Comparison of ENCODE assay signal across 9 mouse cellular contexts in genomic region chr10:81564216-81564615, GRCm38 (mm10). TPM values are rescaled to one million over a fixed set of nuclear protein-coding genes. Genes with fewer than 3 reads are reported as not detected.
DNase-seq lines count a peak whose midpoint lies in the region; ATAC-seq lines count a peak whose summit lies in the region.
"Had no signal": no experiment of that assay in that cellular context is flagged by ENCODE, and none has a peak within 500 bp of the region (broad histone marks: within the 10 kb centered on the region; RNA-seq: fewer than 3 reads in every experiment).

No protein-coding gene starts in this region.

- peak; percentile 73 for DNase-seq in left cerebral cortex, postnatal 4 days
- DNase-seq in left cerebral cortex, postnatal 10 days (ENCODE audit: extremely low spot score in 1 of 2, low spot score in 2 of 2) = no peak
- DNase-seq in forebrain, embryonic 10.5 days (ENCODE audit: extremely low spot score, low spot score) = peak; percentile 57

- 0 out of 4 replicates have a peak, but pooled peaks have one; percentile 5 to 12 for ATAC-seq in hematopoietic stem cell, adult 5-6 weeks (replicated peaks in 1 of 2; ENCODE audit: insufficient read depth in 1 of 2, low FRiP score in 2 of 2, low TSS enrichment in 1 of 2, low read depth in 1 of 2, poor library complexity in 2 of 2, severe bottlenecking in 2 of 2)
- ATAC-seq in limb, embryonic 12.5 days (ENCODE audit: insufficient number of reproducible peaks, insufficient read depth, low FRiP score, low TSS enrichment, low read depth) = no peak
- ATAC-seq in midbrain, embryonic 16.5 days = no peak
- ATAC-seq in erythroblast, adult 5-6 weeks (replicated peaks; ENCODE audit: low FRiP score, poor library complexity, severe bottlenecking) = no peak
- ATAC-seq in CD4-positive, CD25-positive, alpha-beta regulatory T cell, adult 4 months = no peak

- peak overlapping the region; percentile 55 for H3K4me2 ChIP-seq in limb, embryonic 12.5 days
- peak overlapping the region; percentile 31; the same call in 1 of the 2 replicates for H3K4me2 ChIP-seq in midbrain, embryonic 16.5 days (ENCODE audit: low read length)

- intact Hi-C loops in left cerebral cortex, postnatal 4 days (cut with DNase I) = no loop called here
- intact Hi-C loops in left cerebral cortex, postnatal 10 days (cut with DNase I) = no loop called here

- peak overlapping the region; percentile 80 for H3K27ac ChIP-seq in forebrain, embryonic 10.5 days
- H3K27ac ChIP-seq in limb, embryonic 12.5 days = peak overlapping the region; percentile 80
- H3K27ac ChIP-seq in midbrain, embryonic 16.5 days (ENCODE audit: low read length) = no peak overlapping the region

- peaks cover 94% of the 10 kb centered on the region for H3K4me1 ChIP-seq in forebrain, embryonic 10.5 days
- peaks cover 78% of the 10 kb centered on the region for H3K4me1 ChIP-seq in limb, embryonic 12.5 days (replicated peaks)
- peaks cover 40% of the 10 kb centered on the region for H3K4me1 ChIP-seq in midbrain, embryonic 16.5 days (ENCODE audit: control insufficient read depth, insufficient read depth, low read length)

- peak overlapping the region; percentile 51 for H3K9ac ChIP-seq in limb, embryonic 12.5 days (replicated peaks)
- H3K9ac ChIP-seq in midbrain, embryonic 16.5 days (ENCODE audit: low read depth, low read length) = 0 out of 2 replicates have a peak overlapping the region, but pooled peaks have one; percentile 27

- H3K36me3 ChIP-seq in forebrain, embryonic 10.5 days (replicated peaks) = peaks cover 63% of the 10 kb centered on the region
- H3K36me3 ChIP-seq in limb, embryonic 12.5 days = peaks cover 57% of the 10 kb centered on the region
- H3K36me3 ChIP-seq in midbrain, embryonic 16.5 days (ENCODE audit: control insufficient read depth, insufficient read depth, low read length) = peaks cover 14% of the 10 kb centered on the region; the same call in 1 of the 2 replicates

- peaks cover 92% of the 10 kb centered on the region for H3K27me3 ChIP-seq in forebrain, embryonic 10.5 days (ENCODE audit: poor library complexity, severe bottlenecking)
- H3K27me3 ChIP-seq in limb, embryonic 12.5 days = peaks cover 7% of the 10 kb centered on the region; the same call in 1 of the 2 replicates
- H3K27me3 ChIP-seq in midbrain, embryonic 16.5 days (ENCODE audit: control insufficient read depth, insufficient read depth, low read depth, low read length) = peaks cover 6% of the 10 kb centered on the region
- H3K27me3 ChIP-seq: megakaryocyte, embryonic 14.5 days had no signal

- H3K4me3 ChIP-seq in forebrain, embryonic 10.5 days = peak overlapping the region; percentile 45
- H3K4me3 ChIP-seq in limb, embryonic 12.5 days (replicated peaks) = peak overlapping the region; percentile 32
- peak overlapping the region; percentile 11; the same call in 1 of the 2 replicates for H3K4me3 ChIP-seq in midbrain, embryonic 16.5 days (ENCODE audit: low read depth, low read length)
- H3K4me3 ChIP-seq: megakaryocyte, embryonic 14.5 days had no signal

- 2% methylated on average over 10 of the region's 10 CpGs for WGBS in forebrain, embryonic 10.5 days
- WGBS in limb, embryonic 12.5 days = 2% methylated on average over 10 of the region's 10 CpGs
- WGBS in midbrain, embryonic 16.5 days = 8% methylated on average over 10 of the region's 10 CpGs

- no peaks in the 10 kb centered on the region for H3K9me3 ChIP-seq in forebrain, embryonic 10.5 days
- H3K9me3 ChIP-seq in limb, embryonic 12.5 days = no peaks in the 10 kb centered on the region
- H3K9me3 ChIP-seq in midbrain, embryonic 16.5 days (replicated peaks; ENCODE audit: control insufficient read depth, low read length, poor library complexity, severe bottlenecking) = no peaks in the 10 kb centered on the region
- H3K9me3 ChIP-seq: megakaryocyte, embryonic 14.5 days had no signal

RNA-seq across cellular contexts. Expression of gene Aes, which starts 4.9 kb away (rescaled TPM):
- total RNA-seq in left cerebral cortex, postnatal 4 days (2021) = 100 to 1,000 TPM; 474 to 479 TPM
- total RNA-seq in left cerebral cortex, postnatal 10 days (2021) = 100 to 1,000 TPM; 542 to 558 TPM
- 276 and 283 TPM in 2 replicates for polyA plus RNA-seq in forebrain, embryonic 10.5 days (2016; fragmentation: Nextera tagmentation; extraction: Ambion mirVana)
- 204 and 238 TPM in 2 replicates for total RNA-seq in hematopoietic stem cell, adult 5-6 weeks (2017)
- 453 and 478 TPM in 2 replicates for polyA plus RNA-seq in limb, embryonic 12.5 days (2016; fragmentation: Nextera tagmentation; extraction: Ambion mirVana)
- polyA plus RNA-seq in midbrain, embryonic 16.5 days (2015; fragmentation: Nextera tagmentation; extraction: Ambion mirVana) = 700 and 706 TPM in 2 replicates
- total RNA-seq in erythroblast, adult 5-6 weeks (2015; ENCODE audit: low replicate concordance) = 68.5 and 77.8 TPM in 2 replicates
- total RNA-seq in erythroblast, adult 5-6 weeks (2017; ENCODE audit: low replicate concordance) = 31.4 and 81.9 TPM in 2 replicates
- 100 to 1,000 TPM; 103 to 139 TPM for polyA plus RNA-seq in CD4-positive, CD25-positive, alpha-beta regulatory T cell, adult 4 months (2017; shearing (Covaris generic))

RNA-seq across cellular contexts. Expression of gene Tle2, which starts 10.1 kb away (rescaled TPM):
- 10 to 100 TPM; 34.0 to 44.5 TPM for total RNA-seq in left cerebral cortex, postnatal 4 days (2021)
- total RNA-seq in left cerebral cortex, postnatal 10 days (2021) = 10 to 100 TPM; 20.9 to 22.4 TPM
- polyA plus RNA-seq in forebrain, embryonic 10.5 days (2016; fragmentation: Nextera tagmentation; extraction: Ambion mirVana) = 4.1 and 4.3 TPM in 2 replicates
- 11.2 and 11.8 TPM in 2 replicates for total RNA-seq in hematopoietic stem cell, adult 5-6 weeks (2017)
- 39.4 and 45.6 TPM in 2 replicates for polyA plus RNA-seq in limb, embryonic 12.5 days (2016; fragmentation: Nextera tagmentation; extraction: Ambion mirVana)
- 39.0 and 54.8 TPM in 2 replicates for polyA plus RNA-seq in midbrain, embryonic 16.5 days (2015; fragmentation: Nextera tagmentation; extraction: Ambion mirVana)
- not detected in 2 replicates for total RNA-seq in erythroblast, adult 5-6 weeks (2015; ENCODE audit: low replicate concordance)
- not detected in 2 replicates for total RNA-seq in erythroblast, adult 5-6 weeks (2017; ENCODE audit: low replicate concordance)
- polyA plus RNA-seq in CD4-positive, CD25-positive, alpha-beta regulatory T cell, adult 4 months (2017; shearing (Covaris generic)) = under 1 TPM in 1 of 2 experiments, not detected in 1; 0.78 TPM

RNA-seq across cellular contexts. Expression of gene Gna11, which starts 19.2 kb away (rescaled TPM):
- total RNA-seq in left cerebral cortex, postnatal 4 days (2021) = 100 to 1,000 TPM; 116 to 117 TPM
- total RNA-seq in left cerebral cortex, postnatal 10 days (2021) = 100 to 1,000 TPM; 111 to 118 TPM
- polyA plus RNA-seq in forebrain, embryonic 10.5 days (2016; fragmentation: Nextera tagmentation; extraction: Ambion mirVana) = 73.4 and 77.2 TPM in 2 replicates
- total RNA-seq in hematopoietic stem cell, adult 5-6 weeks (2017) = 5.6 and 5.8 TPM in 2 replicates
- polyA plus RNA-seq in limb, embryonic 12.5 days (2016; fragmentation: Nextera tagmentation; extraction: Ambion mirVana) = 82.9 and 86.1 TPM in 2 replicates
- 89.7 and 90.2 TPM in 2 replicates for polyA plus RNA-seq in midbrain, embryonic 16.5 days (2015; fragmentation: Nextera tagmentation; extraction: Ambion mirVana)
- total RNA-seq in erythroblast, adult 5-6 weeks (2015; ENCODE audit: low replicate concordance) = 1.9 and 2.1 TPM in 2 replicates
- 5.9 and 10.9 TPM in 2 replicates for total RNA-seq in erythroblast, adult 5-6 weeks (2017; ENCODE audit: low replicate concordance)
- polyA plus RNA-seq in CD4-positive, CD25-positive, alpha-beta regulatory T cell, adult 4 months (2017; shearing (Covaris generic)) = 10 to 100 TPM; 28.5 to 42.5 TPM

RNA-seq across cellular contexts. Expression of gene Tle6, which starts 36.7 kb away (rescaled TPM):
- total RNA-seq in left cerebral cortex, postnatal 4 days (2021) = 1 to 10 TPM; 2.2 to 3.2 TPM
- total RNA-seq in left cerebral cortex, postnatal 10 days (2021) = 1 to 10 TPM in 1 of 2 experiments, under 1 TPM in 1; 0.93 to 3.0 TPM
- 2.8 and 3.1 TPM in 2 replicates for polyA plus RNA-seq in forebrain, embryonic 10.5 days (2016; fragmentation: Nextera tagmentation; extraction: Ambion mirVana)
- total RNA-seq in hematopoietic stem cell, adult 5-6 weeks (2017) = 22.9 and 47.4 TPM in 2 replicates
- 15.2 TPM in 2 replicates for polyA plus RNA-seq in limb, embryonic 12.5 days (2016; fragmentation: Nextera tagmentation; extraction: Ambion mirVana)
- 4.3 and 5.2 TPM in 2 replicates for polyA plus RNA-seq in midbrain, embryonic 16.5 days (2015; fragmentation: Nextera tagmentation; extraction: Ambion mirVana)
- 1.7 and 2.7 TPM in 2 replicates for total RNA-seq in erythroblast, adult 5-6 weeks (2015; ENCODE audit: low replicate concordance)
- total RNA-seq in erythroblast, adult 5-6 weeks (2017; ENCODE audit: low replicate concordance) = not detected in 2 replicates
- polyA plus RNA-seq in CD4-positive, CD25-positive, alpha-beta regulatory T cell, adult 4 months (2017; shearing (Covaris generic)) = 1 to 10 TPM in 1 of 2 experiments, not detected in 1; 2.8 TPM

RNA-seq across cellular contexts. Expression of gene Gna15, which starts 40.2 kb away (rescaled TPM):
- total RNA-seq in left cerebral cortex, postnatal 4 days (2021) = 1 to 10 TPM; 1.1 to 1.6 TPM
- 1 to 10 TPM; 2.3 to 2.9 TPM for total RNA-seq in left cerebral cortex, postnatal 10 days (2021)
- polyA plus RNA-seq in forebrain, embryonic 10.5 days (2016; fragmentation: Nextera tagmentation; extraction: Ambion mirVana) = 0.84 and 1.1 TPM in 2 replicates
- 25.3 and 40.2 TPM in 2 replicates for total RNA-seq in hematopoietic stem cell, adult 5-6 weeks (2017)
- 1.2 and 1.4 TPM in 2 replicates for polyA plus RNA-seq in limb, embryonic 12.5 days (2016; fragmentation: Nextera tagmentation; extraction: Ambion mirVana)
- 0.80 and 0.87 TPM in 2 replicates for polyA plus RNA-seq in midbrain, embryonic 16.5 days (2015; fragmentation: Nextera tagmentation; extraction: Ambion mirVana)
- 2.1 and 12.1 TPM in 2 replicates for total RNA-seq in erythroblast, adult 5-6 weeks (2015; ENCODE audit: low replicate concordance)
- 6.3 and 14.8 TPM in 2 replicates for total RNA-seq in erythroblast, adult 5-6 weeks (2017; ENCODE audit: low replicate concordance)
- polyA plus RNA-seq in CD4-positive, CD25-positive, alpha-beta regulatory T cell, adult 4 months (2017; shearing (Covaris generic)) = 10 to 100 TPM; 28.5 to 31.9 TPM

Comparison
In these comparisons a context has a peak if more than half of its experiments do, and no peak if none do; other contexts are left out.
1. DNase-seq: peak in left cerebral cortex, postnatal 4 days (single experiment) and forebrain, embryonic 10.5 days (single experiment); none in left cerebral cortex, postnatal 10 days (0 of 2).
2. ATAC-seq: peak in hematopoietic stem cell, adult 5-6 weeks (2 of 2); none in limb, embryonic 12.5 days (single experiment), midbrain, embryonic 16.5 days (single experiment), erythroblast, adult 5-6 weeks (single experiment) and CD4-positive, CD25-positive, alpha-beta regulatory T cell, adult 4 months (single experiment).
3. RNA of gene Tle2, which starts 10.1 kb away (total RNA-seq): 34.0 to 44.5 TPM in left cerebral cortex, postnatal 4 days, 20.9 to 22.4 TPM in left cerebral cortex, postnatal 10 days and 11.2 to 11.8 TPM in hematopoietic stem cell, adult 5-6 weeks; not detected in erythroblast, adult 5-6 weeks; every median in the first group is over 10 times any median in the second.
4. RNA of gene Gna11, which starts 19.2 kb away (total RNA-seq): 111 to 118 TPM in left cerebral cortex, postnatal 10 days and 116 to 117 TPM in left cerebral cortex, postnatal 4 days; 1.9 to 10.9 TPM in erythroblast, adult 5-6 weeks and 5.6 to 5.8 TPM in hematopoietic stem cell, adult 5-6 weeks; every median in the first group is over 4 times any median in the second.
5. Peak in every context shown above with its lines, with median percentiles within 50 percentile points of each other: H3K4me3 ChIP-seq.